Mouse (Mus musculus): Measurements from ENCODE around the gene Dpf3. TPM values are rescaled to one million over a fixed set of nuclear protein-coding genes. Genes with fewer than 3 reads are reported as not detected.

The Dpf3 gene
- polyA plus RNA-seq, 1 experiment from 2014 or later = 6.1 TPM

DNA sequence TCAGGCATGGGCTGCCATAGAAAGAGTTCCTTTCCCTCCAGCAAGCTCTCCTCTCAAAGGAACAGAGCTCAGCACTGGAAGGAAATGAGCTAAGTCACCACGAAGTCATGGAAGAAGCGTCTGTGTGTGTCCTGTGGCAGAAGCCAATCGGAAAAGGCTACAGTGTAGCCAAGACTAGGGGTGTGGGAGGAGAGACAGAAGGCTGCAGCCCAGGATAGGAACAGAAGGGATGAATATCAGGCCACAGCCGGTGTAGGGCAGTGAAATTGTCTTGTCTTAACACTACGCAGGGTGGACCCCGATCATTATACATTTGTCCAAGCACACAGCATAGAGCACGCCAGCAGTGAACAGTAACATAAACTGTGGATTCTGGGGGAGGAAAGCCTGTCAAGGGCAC is 157.5 kb downstream of the Dpf3 start:
- no peak overlapping the region for H3K4me2 ChIP-seq (ENCODE audit: low read depth, low read length)
- no peaks in the 10 kb centered on the region for H3K27me3 ChIP-seq (replicated peaks; ENCODE audit: control insufficient read depth, insufficient read depth, low read length)
- no peaks in the 10 kb centered on the region for H3K4me1 ChIP-seq (ENCODE audit: control insufficient read depth, insufficient read depth, low read length)
- H3K9me3 ChIP-seq (ENCODE audit: control insufficient read depth, low read length) = no peaks in the 10 kb centered on the region
- H3K9ac ChIP-seq (ENCODE audit: low read depth, low read length) = no peak overlapping the region
- no peak overlapping the region for H3K27ac ChIP-seq (replicated peaks; ENCODE audit: low read depth, low read length)
- H3K36me3 ChIP-seq (ENCODE audit: control insufficient read depth, insufficient read depth, low read length) = no peaks in the 10 kb centered on the region
- ATAC-seq (ENCODE audit: low read depth) = no peak
- H3K4me3 ChIP-seq (ENCODE audit: low read depth, low read length) = no peak overlapping the region
- DNase-seq (ENCODE audit: low spot score) = no peak
- 64% methylated on average over 7 of the region's 7 CpGs for WGBS

DNA sequence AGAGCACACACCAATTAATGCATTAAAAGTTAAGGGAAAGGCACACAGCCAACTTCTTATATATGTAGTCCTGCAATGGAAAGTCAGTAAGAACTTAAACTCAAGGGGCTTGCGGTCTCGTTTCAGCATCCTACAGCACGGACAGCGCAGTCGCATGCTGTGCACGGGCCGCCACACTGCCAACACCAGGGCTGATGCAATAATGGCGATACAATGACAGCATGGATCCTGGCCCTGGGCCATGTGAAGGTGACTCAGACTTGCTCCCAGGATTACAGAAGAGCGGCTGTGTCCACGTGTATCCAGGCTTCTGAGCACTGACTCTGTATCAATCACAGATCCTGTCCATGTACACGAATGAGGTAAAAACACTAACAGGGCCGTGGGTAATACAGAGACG is 158.6 kb downstream of the Dpf3 start:
- no peak for DNase-seq (ENCODE audit: low spot score)
- Histone ChIP-seq H3K27me3 (replicated peaks; ENCODE audit: control insufficient read depth, insufficient read depth, low read length) (no peaks in the 10 kb centered on the region), H3K27ac (replicated peaks; ENCODE audit: low read depth, low read length) (no peak overlapping the region)

DNA sequence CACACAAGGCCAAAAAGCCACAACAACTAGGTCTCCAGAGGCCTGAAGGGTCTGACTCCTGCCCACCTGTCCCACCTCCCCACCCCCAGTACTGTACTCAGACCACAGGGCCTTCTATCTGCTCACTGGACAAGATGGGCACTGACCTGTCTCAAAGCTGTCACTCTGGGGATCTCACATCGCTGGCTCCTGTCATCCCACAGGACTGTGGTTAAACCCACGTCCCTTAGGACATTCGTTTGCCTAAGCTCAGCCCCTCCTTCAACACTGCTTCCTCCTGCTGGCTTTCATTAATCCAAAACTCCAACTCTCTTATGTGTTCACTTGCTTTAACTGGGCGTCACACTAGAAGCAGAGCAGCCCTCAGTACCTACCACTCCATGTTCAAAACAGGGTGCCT is 159.0 kb downstream of the Dpf3 start:
- Histone ChIP-seq H3K9ac (ENCODE audit: low read depth, low read length) (no peak overlapping the region), H3K9me3 (ENCODE audit: control insufficient read depth, low read length) (no peaks in the 10 kb centered on the region), H3K27ac (replicated peaks; ENCODE audit: low read depth, low read length) (no peak overlapping the region), H3K4me3 (ENCODE audit: low read depth, low read length) (no peak overlapping the region), H3K27me3 (replicated peaks; ENCODE audit: control insufficient read depth, insufficient read depth, low read length) (no peaks in the 10 kb centered on the region), H3K4me2 (ENCODE audit: low read depth, low read length) (no peak overlapping the region), H3K36me3 (ENCODE audit: control insufficient read depth, insufficient read depth, low read length) (no peaks in the 10 kb centered on the region), H3K4me1 (ENCODE audit: control insufficient read depth, insufficient read depth, low read length) (no peaks in the 10 kb centered on the region)
- WGBS = 27% methylated on average over 4 of the region's 4 CpGs
- DNase-seq (ENCODE audit: low spot score) (peak; percentile 38), ATAC-seq (ENCODE audit: low read depth) (peak; percentile 44)

More for the DNA sequence above, 158.6 kb downstream of the Dpf3 start:
- no peaks in the 10 kb centered on the region for H3K9me3 ChIP-seq (ENCODE audit: control insufficient read depth, low read length)
- no peak overlapping the region for H3K4me3 ChIP-seq (ENCODE audit: low read depth, low read length)
- WGBS = 71% methylated on average over 13 of the region's 13 CpGs
- H3K36me3 ChIP-seq (ENCODE audit: control insufficient read depth, insufficient read depth, low read length) = no peaks in the 10 kb centered on the region
- H3K9ac ChIP-seq (ENCODE audit: low read depth, low read length) = no peak overlapping the region
- H3K4me2 ChIP-seq (ENCODE audit: low read depth, low read length) = no peak overlapping the region
- H3K4me1 ChIP-seq (ENCODE audit: control insufficient read depth, insufficient read depth, low read length) = no peaks in the 10 kb centered on the region
- ATAC-seq (ENCODE audit: low read depth) = peak; percentile 76

DNA sequence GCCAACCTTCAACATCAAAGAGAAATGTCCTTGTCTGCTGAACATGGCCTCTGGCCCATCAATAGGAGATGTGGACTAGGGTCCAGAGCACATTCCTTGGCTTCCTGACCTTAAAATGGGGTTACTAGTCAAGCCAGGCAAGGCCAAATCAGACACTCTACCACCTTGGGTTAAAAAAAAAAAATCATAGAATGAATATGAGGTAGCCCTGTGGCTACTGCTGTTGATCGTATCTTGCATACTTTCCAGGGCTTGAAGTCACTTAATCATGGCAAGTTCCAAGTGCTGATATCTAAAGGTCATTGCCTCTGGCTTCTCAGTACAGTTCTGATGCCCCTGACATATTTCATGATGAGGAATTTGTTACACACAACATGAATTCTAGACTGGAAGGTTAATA is 160.1 kb downstream of the Dpf3 start:
- Histone ChIP-seq H3K4me3 (ENCODE audit: low read depth, low read length) (no peak overlapping the region), H3K4me2 (ENCODE audit: low read depth, low read length) (no peak overlapping the region), H3K36me3 (ENCODE audit: control insufficient read depth, insufficient read depth, low read length) (no peaks in the 10 kb centered on the region), H3K9ac (ENCODE audit: low read depth, low read length) (no peak overlapping the region), H3K9me3 (ENCODE audit: control insufficient read depth, low read length) (no peaks in the 10 kb centered on the region), H3K27ac (replicated peaks; ENCODE audit: low read depth, low read length) (no peak overlapping the region), H3K27me3 (replicated peaks; ENCODE audit: control insufficient read depth, insufficient read depth, low read length) (no peaks in the 10 kb centered on the region), H3K4me1 (ENCODE audit: control insufficient read depth, insufficient read depth, low read length) (no peaks in the 10 kb centered on the region)
- WGBS = 81% methylated on average over 1 of the region's 1 CpGs
- no peak for ATAC-seq (ENCODE audit: low read depth)
- no peak for DNase-seq (ENCODE audit: low spot score)

DNA sequence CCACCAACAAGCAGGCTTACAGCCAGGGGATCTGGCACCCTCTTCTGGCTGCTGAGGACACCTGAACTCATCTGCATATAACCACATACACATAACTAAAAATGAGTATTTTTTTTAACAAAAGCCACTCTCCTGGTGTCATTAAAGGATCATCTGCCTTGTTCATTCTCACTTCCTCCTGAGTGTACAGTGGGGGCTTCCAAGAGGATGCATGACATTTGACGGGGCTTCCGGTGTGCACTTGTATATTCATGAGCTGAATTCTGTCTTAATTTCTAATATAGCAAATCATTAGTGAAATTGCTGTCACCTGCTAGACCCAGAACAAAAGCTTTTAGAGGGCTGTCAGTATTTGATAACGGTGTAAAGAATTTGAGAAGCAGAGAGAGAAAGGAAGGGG is 166.8 kb downstream of the Dpf3 start:
- Histone ChIP-seq H3K27ac (replicated peaks; ENCODE audit: low read depth, low read length) (no peak overlapping the region), H3K4me3 (ENCODE audit: low read depth, low read length) (no peak overlapping the region), H3K4me1 (ENCODE audit: control insufficient read depth, insufficient read depth, low read length) (no peaks in the 10 kb centered on the region), H3K27me3 (replicated peaks; ENCODE audit: control insufficient read depth, insufficient read depth, low read length) (no peaks in the 10 kb centered on the region), H3K9me3 (ENCODE audit: control insufficient read depth, low read length) (no peaks in the 10 kb centered on the region), H3K4me2 (ENCODE audit: low read depth, low read length) (no peak overlapping the region), H3K9ac (ENCODE audit: low read depth, low read length) (no peak overlapping the region), H3K36me3 (ENCODE audit: control insufficient read depth, insufficient read depth, low read length) (no peaks in the 10 kb centered on the region)
- ATAC-seq (ENCODE audit: low read depth) = no peak
- no peak for DNase-seq (ENCODE audit: low spot score)
- WGBS = 84% methylated on average over 3 of the region's 3 CpGs

DNA sequence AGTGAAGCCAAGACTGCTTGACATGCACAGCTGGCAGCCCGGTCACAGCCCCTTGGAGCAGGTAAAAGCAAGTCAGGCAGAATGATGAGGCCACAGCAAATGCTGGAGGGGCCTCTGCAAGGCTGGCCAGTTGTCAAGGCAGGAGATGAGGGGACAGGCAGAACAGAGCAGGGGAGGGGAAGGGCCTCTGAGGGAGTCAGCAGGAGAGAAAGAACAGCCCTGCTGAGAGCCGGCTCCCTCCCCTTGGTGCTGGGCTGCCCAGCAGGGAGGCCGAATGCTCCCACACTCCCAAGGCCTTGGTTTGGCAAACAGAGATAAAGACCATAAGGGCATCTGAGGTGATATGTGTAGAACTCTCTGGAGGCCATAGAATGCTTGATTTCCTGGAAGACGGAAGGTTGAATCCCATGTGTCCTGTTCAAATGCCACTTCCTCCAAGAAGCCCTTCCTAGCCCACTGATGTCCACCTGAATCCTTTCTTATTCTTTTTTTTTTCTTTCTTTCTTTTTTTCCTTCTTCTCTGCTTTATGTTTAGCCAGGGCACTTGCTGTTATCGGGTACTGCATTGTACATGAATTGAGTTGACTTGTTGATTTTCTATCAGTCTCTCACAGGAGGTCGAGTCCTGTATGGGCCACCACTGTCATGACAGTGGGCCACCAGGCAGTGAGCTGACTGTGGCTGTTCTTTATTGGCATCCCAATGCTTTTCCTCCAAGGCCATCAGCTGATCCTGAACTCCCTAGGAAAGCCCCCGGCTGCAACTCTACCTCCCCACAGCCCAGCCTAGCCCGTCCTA is 169.7 kb downstream of the Dpf3 start:
- no peak overlapping the region for H3K4me3 ChIP-seq (ENCODE audit: low read depth, low read length)
- H3K4me1 ChIP-seq (ENCODE audit: control insufficient read depth, insufficient read depth, low read length) = no peaks in the 10 kb centered on the region
- H3K9me3 ChIP-seq (ENCODE audit: control insufficient read depth, low read length) = no peaks in the 10 kb centered on the region
- H3K27ac ChIP-seq (replicated peaks; ENCODE audit: low read depth, low read length) = no peak overlapping the region
- ATAC-seq (ENCODE audit: low read depth) (no peak), DNase-seq (ENCODE audit: low spot score) (no peak)
- 73% methylated on average over 8 of the region's 8 CpGs for WGBS
- no peaks in the 10 kb centered on the region for H3K36me3 ChIP-seq (ENCODE audit: control insufficient read depth, insufficient read depth, low read length)
- H3K4me2 ChIP-seq (ENCODE audit: low read depth, low read length) = no peak overlapping the region
- no peak overlapping the region for H3K9ac ChIP-seq (ENCODE audit: low read depth, low read length)
- no peaks in the 10 kb centered on the region for H3K27me3 ChIP-seq (replicated peaks; ENCODE audit: control insufficient read depth, insufficient read depth, low read length)

DNA sequence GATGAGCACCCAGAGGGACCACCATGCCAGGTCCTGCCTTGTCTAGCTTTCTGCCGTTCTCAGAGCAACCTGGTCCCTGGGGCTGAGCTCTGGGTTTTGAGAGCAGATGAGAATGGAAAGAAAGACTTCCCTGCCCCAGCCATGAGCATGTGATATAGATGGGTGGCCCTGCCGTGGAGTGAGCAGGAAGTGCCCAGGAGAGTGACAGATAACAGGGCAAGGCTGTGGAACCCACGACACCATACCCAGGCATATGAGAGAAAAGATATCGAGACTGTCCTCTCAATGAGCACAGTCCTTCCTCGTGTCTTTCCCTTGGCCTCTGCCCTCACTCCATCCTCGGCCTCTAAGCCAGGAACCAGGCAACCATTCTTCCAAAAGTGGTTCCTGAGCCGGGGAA is 172.8 kb downstream of the Dpf3 start:
- H3K27me3 ChIP-seq (replicated peaks; ENCODE audit: control insufficient read depth, insufficient read depth, low read length) = no peaks in the 10 kb centered on the region
- H3K4me3 ChIP-seq (ENCODE audit: low read depth, low read length) = no peak overlapping the region
- no peak for DNase-seq (ENCODE audit: low spot score)
- ATAC-seq (ENCODE audit: low read depth) = no peak
- H3K9ac ChIP-seq (ENCODE audit: low read depth, low read length) = no peak overlapping the region
- no peaks in the 10 kb centered on the region for H3K4me1 ChIP-seq (ENCODE audit: control insufficient read depth, insufficient read depth, low read length)
- H3K4me2 ChIP-seq (ENCODE audit: low read depth, low read length) = no peak overlapping the region
- no peaks in the 10 kb centered on the region for H3K9me3 ChIP-seq (ENCODE audit: control insufficient read depth, low read length)
- H3K27ac ChIP-seq (replicated peaks; ENCODE audit: low read depth, low read length) = no peak overlapping the region
- no peaks in the 10 kb centered on the region for H3K36me3 ChIP-seq (ENCODE audit: control insufficient read depth, insufficient read depth, low read length)
- 71% methylated on average over 7 of the region's 7 CpGs for WGBS

DNA sequence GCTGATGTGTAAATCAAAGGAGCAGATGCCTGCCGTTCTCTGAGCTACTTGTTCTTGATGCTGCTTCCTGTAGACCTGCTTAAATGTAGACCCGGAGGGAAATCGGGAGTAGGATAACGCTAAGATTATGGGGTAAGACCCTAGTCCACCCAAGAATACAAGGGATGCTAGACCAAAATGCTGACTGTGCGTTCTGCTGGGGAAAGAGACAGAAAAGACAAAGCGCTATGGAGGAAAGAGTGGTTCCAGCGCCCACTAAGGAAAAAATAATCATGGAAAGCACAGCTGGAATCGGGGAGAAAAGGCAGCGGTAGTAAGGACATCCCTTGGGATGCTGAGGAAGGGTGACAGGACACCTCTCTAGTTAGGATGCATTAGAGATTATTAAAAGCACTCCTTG is 174.7 kb downstream of the Dpf3 start:
- H3K9me3 ChIP-seq (ENCODE audit: control insufficient read depth, low read length) = no peaks in the 10 kb centered on the region
- H3K27ac ChIP-seq (replicated peaks; ENCODE audit: low read depth, low read length) = no peak overlapping the region
- no peak overlapping the region for H3K4me3 ChIP-seq (ENCODE audit: low read depth, low read length)
- no peaks in the 10 kb centered on the region for H3K36me3 ChIP-seq (ENCODE audit: control insufficient read depth, insufficient read depth, low read length)
- H3K4me2 ChIP-seq (ENCODE audit: low read depth, low read length) = no peak overlapping the region
- no peaks in the 10 kb centered on the region for H3K4me1 ChIP-seq (ENCODE audit: control insufficient read depth, insufficient read depth, low read length)
- H3K27me3 ChIP-seq (replicated peaks; ENCODE audit: control insufficient read depth, insufficient read depth, low read length) = no peaks in the 10 kb centered on the region
- no peak for DNase-seq (ENCODE audit: low spot score)
- H3K9ac ChIP-seq (ENCODE audit: low read depth, low read length) = no peak overlapping the region
- ATAC-seq (ENCODE audit: low read depth) = no peak
- WGBS = 90% methylated on average over 9 of the region's 9 CpGs

DNA sequence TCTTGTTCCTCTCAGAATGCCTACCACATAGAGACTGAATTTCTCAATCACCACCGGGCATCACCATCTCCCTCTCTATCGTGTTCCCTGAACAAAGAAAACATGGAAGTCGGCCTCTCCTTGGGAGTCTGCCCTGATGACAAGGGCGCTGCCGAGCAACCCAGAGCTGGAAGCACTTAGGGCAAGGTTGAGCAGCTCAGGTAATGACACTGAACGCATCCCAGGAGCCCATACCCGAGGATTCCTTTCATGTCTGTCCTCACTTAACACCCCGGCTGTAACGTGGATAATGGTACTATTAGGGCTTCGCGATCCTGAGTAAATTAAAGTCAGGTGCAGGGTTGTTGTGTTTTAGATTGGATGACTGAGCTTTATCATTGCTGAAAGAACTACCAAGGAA is 176.9 kb downstream of the Dpf3 start:
- WGBS = 41% methylated on average over 11 of the region's 11 CpGs
- H3K36me3 ChIP-seq (ENCODE audit: control insufficient read depth, insufficient read depth, low read length) = no peaks in the 10 kb centered on the region
- H3K9me3 ChIP-seq (ENCODE audit: control insufficient read depth, low read length) = no peaks in the 10 kb centered on the region
- H3K4me2 ChIP-seq (ENCODE audit: low read depth, low read length) = no peak overlapping the region
- ATAC-seq (ENCODE audit: low read depth) (no peak), DNase-seq (ENCODE audit: low spot score) (peak; percentile 38)
- H3K27ac ChIP-seq (replicated peaks; ENCODE audit: low read depth, low read length) = no peak overlapping the region
- H3K4me3 ChIP-seq (ENCODE audit: low read depth, low read length) = no peak overlapping the region
- H3K9ac ChIP-seq (ENCODE audit: low read depth, low read length) = no peak overlapping the region
- no peaks in the 10 kb centered on the region for H3K27me3 ChIP-seq (replicated peaks; ENCODE audit: control insufficient read depth, insufficient read depth, low read length)
- no peaks in the 10 kb centered on the region for H3K4me1 ChIP-seq (ENCODE audit: control insufficient read depth, insufficient read depth, low read length)

Data from embryonic facial prominence, embryonic 14.5 days (tissue).